Mouse (Mus musculus): Measurements from ENCODE around the gene Tmprss12.

DNA sequence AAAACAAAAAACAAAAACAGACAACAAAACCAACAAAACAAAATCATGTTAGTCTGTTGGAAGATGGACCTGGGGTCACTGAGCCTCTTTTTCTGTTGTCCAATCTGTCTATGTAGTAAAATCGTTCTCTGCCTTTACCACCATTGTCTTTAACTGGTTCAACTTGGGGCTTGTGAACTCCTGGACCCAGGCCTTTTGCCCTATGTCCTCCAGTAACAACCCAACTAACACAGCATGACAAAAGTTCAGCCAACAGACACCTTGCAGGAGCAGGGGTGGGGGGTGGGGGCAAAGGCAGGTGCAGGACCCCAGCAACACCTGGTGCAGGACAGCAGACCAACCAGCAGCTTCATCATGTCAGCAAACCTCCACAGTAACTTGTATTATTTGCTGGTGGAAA lies 39.2 kb downstream of the Tmprss12 start:
- TF ChIP-seq CTCF (IDR thresholded peaks at IDR 0.05; ENCODE audit: low read depth) (no peak), EP300 (optimal IDR thresholded peaks at IDR 0.05) (no peak)
